Mouse (Mus musculus): Measurements from ENCODE around the gene Rae1. TPM values are rescaled to one million over a fixed set of nuclear protein-coding genes. Genes with fewer than 3 reads are reported as not detected.

Gene Rae1
- total and polyA plus RNA-seq, 3 experiments = 61.7 to 123 (median 68.7) TPM

GRCm38 (mm10) chr2:173048041-173048745 lies 48.3 kb downstream of the Rae1 start:
- no peak for DNase-seq

GRCm38 (mm10) chr2:173049231-173049630 lies 49.3 kb downstream of the Rae1 start:
- DNase-seq = no peak

GRCm38 (mm10) chr2:173049817-173050216 lies 49.9 kb downstream of the Rae1 start:
- no peak for DNase-seq

GRCm38 (mm10) chr2:173050604-173051382 lies 50.9 kb downstream of the Rae1 start:
- DNase-seq = no peak

- DNase-seq = no peak
Observed at GRCm38 (mm10) chr2:173052881-173053280, 53.0 kb downstream of the Rae1 start.

GRCm38 (mm10) chr2:173053846-173054245 lies 53.9 kb downstream of the Rae1 start:
- no peak for DNase-seq

GRCm38 (mm10) chr2:173056303-173056881 lies 56.5 kb downstream of the Rae1 start:
- no peak for DNase-seq

- no peak for DNase-seq
Observed at GRCm38 (mm10) chr2:173056882-173057315, 57.0 kb downstream of the Rae1 start.

GRCm38 (mm10) chr2:173057623-173058022 lies 57.7 kb downstream of the Rae1 start:
- DNase-seq = no peak

- no peak for DNase-seq
Observed at GRCm38 (mm10) chr2:173058263-173058662, 58.3 kb downstream of the Rae1 start.

GRCm38 (mm10) chr2:173060450-173060849 lies 60.5 kb downstream of the Rae1 start:
- DNase-seq = no peak

GRCm38 (mm10) chr2:173061443-173062351 lies 61.8 kb downstream of the Rae1 start:
- no peak for DNase-seq

GRCm38 (mm10) chr2:173063219-173063618 lies 63.3 kb downstream of the Rae1 start:
- no peak for DNase-seq

GRCm38 (mm10) chr2:173064864-173065263 lies 64.9 kb downstream of the Rae1 start:
- no peak for DNase-seq

Other genes starting within 250 kb of the Rae1 start
- 10 to 100 TPM; 28.9 to 75.7 TPM for gene Bmp7, start 59.8 kb upstream of the Rae1 start, total RNA-seq (2021)
- 90.8 and 96.8 TPM in 2 replicates for gene Bmp7, start 59.8 kb upstream of the Rae1 start, polyA plus RNA-seq (2012; rRNA removed)
- gene Spo11, start 22.4 kb upstream of the Rae1 start, total RNA-seq (2021) = not detected
- not detected in 2 replicates for gene Spo11, start 22.4 kb upstream of the Rae1 start, polyA plus RNA-seq (2012; rRNA removed)
- 10 to 100 TPM; 18.4 to 27.2 TPM for gene Rbm38, start 20.4 kb downstream of the Rae1 start, total RNA-seq (2021)
- gene Rbm38, start 20.4 kb downstream of the Rae1 start, polyA plus RNA-seq (2012; rRNA removed) = 160 and 174 TPM in 2 replicates
- gene Ctcfl, start 119.4 kb downstream of the Rae1 start, total RNA-seq (2021) = under 1 TPM; 0.10 to 0.12 TPM
- gene Ctcfl, start 119.4 kb downstream of the Rae1 start, polyA plus RNA-seq (2012; rRNA removed) = not detected in 2 replicates
- 1,000 to 10,000 TPM in 1 of 2 experiments, 100 to 1,000 TPM in 1; 919 to 1,359 TPM for gene Pck1, start 152.9 kb downstream of the Rae1 start, total RNA-seq (2021)
- gene Pck1, start 152.9 kb downstream of the Rae1 start, polyA plus RNA-seq (2012; rRNA removed) = 84.6 and 134 TPM in 2 replicates
- 1 to 10 TPM; 2.7 to 9.0 TPM for gene Zbp1, start 218.8 kb downstream of the Rae1 start, total RNA-seq (2021)
- gene Zbp1, start 218.8 kb downstream of the Rae1 start, polyA plus RNA-seq (2012; rRNA removed) = 3.3 and 3.8 TPM in 2 replicates